Mouse (Mus musculus): ENCODE measurements around the gene Duoxa2. TPM values are rescaled to one million over a fixed set of nuclear protein-coding genes. Genes with fewer than 3 reads are reported as not detected.

Duoxa2 gene
- polyA plus RNA-seq, 1 experiment from 2014 or later: not detected

GRCm38 (mm10) chr2:122301081-122301920, 2.6 kb downstream of the Duoxa2 start:
- Histone ChIP-seq H3K4me3 (ENCODE audit: low read depth, low read length) (peak overlapping the region; percentile 34), H3K36me3 (ENCODE audit: insufficient read depth) (no peaks in the 10 kb centered on the region), H3K27me3 (ENCODE audit: insufficient read depth, low read length) (peaks cover 60% of the 10 kb centered on the region), H3K4me1 (ENCODE audit: insufficient read depth) (0 out of 2 replicates have a peak, but pooled peaks cover 6% of the 10 kb centered on the region), H3K27ac (ENCODE audit: low read depth) (no peak overlapping the region), H3K4me2 (peak overlapping the region; percentile 61), H3K9ac (no peak overlapping the region), H3K9me3 (ENCODE audit: low read depth, low read length) (no peaks in the 10 kb centered on the region)
- DNase-seq (peak; percentile 44), ATAC-seq (ENCODE audit: insufficient read depth) (0 out of 2 replicates have a peak, but pooled peaks have one; percentile 12)
- WGBS: 2% methylated on average over 48 of the region's 48 CpGs
- no peak for TF ChIP-seq CTCF (IDR thresholded peaks at IDR 0.05; ENCODE audit: low read depth)

GRCm38 (mm10) chr2:122301921-122302573, 3.3 kb downstream of the Duoxa2 start:
- Histone ChIP-seq H3K27ac (ENCODE audit: low read depth) (no peak overlapping the region), H3K9ac (no peak overlapping the region), H3K4me1 (ENCODE audit: insufficient read depth) (0 out of 2 replicates have a peak, but pooled peaks cover 6% of the 10 kb centered on the region), H3K27me3 (ENCODE audit: insufficient read depth, low read length) (peaks cover 55% of the 10 kb centered on the region), H3K4me2 (peak overlapping the region; percentile 61), H3K9me3 (ENCODE audit: low read depth, low read length) (no peaks in the 10 kb centered on the region), H3K36me3 (ENCODE audit: insufficient read depth) (no peaks in the 10 kb centered on the region), H3K4me3 (ENCODE audit: low read depth, low read length) (peak overlapping the region; percentile 34)
- no peak for TF ChIP-seq CTCF (IDR thresholded peaks at IDR 0.05; ENCODE audit: low read depth)
- ATAC-seq (ENCODE audit: insufficient read depth): no peak
- 9% methylated on average over 23 of the region's 23 CpGs for WGBS
- DNase-seq: no peak

- DNase-seq: peak; percentile 87
- H3K4me1 ChIP-seq (ENCODE audit: insufficient read depth): 0 out of 2 replicates have a peak, but pooled peaks cover 6% of the 10 kb centered on the region
- WGBS: 11% methylated on average over 9 of the region's 9 CpGs
Observed at GRCm38 (mm10) chr2:122302574-122303241, 4.0 kb downstream of the Duoxa2 start.

GRCm38 (mm10) chr2:122304544-122304943, 5.8 kb downstream of the Duoxa2 start:
- H3K27ac ChIP-seq (ENCODE audit: low read depth): no peak overlapping the region
- 84% methylated on average over 6 of the region's 6 CpGs for WGBS
- H3K4me3 ChIP-seq (ENCODE audit: low read depth, low read length): no peak overlapping the region
- DNase-seq: no peak
- no peaks in the 10 kb centered on the region for H3K9me3 ChIP-seq (ENCODE audit: low read depth, low read length)
- no peaks in the 10 kb centered on the region for H3K36me3 ChIP-seq (ENCODE audit: insufficient read depth)
- ATAC-seq (ENCODE audit: insufficient read depth): no peak
- TF ChIP-seq CTCF (IDR thresholded peaks at IDR 0.05; ENCODE audit: low read depth): no peak
- no peak overlapping the region for H3K9ac ChIP-seq
- no peak overlapping the region for H3K4me2 ChIP-seq
- no peaks in the 10 kb centered on the region for H3K4me1 ChIP-seq (ENCODE audit: insufficient read depth)
- peaks cover 38% of the 10 kb centered on the region for H3K27me3 ChIP-seq (ENCODE audit: insufficient read depth, low read length)

More at GRCm38 (mm10) chr2:122302574-122303241, 4.0 kb downstream of the Duoxa2 start:
- Histone ChIP-seq H3K4me2 (no peak overlapping the region), H3K9me3 (ENCODE audit: low read depth, low read length) (no peaks in the 10 kb centered on the region), H3K27ac (ENCODE audit: low read depth) (no peak overlapping the region), H3K9ac (no peak overlapping the region), H3K27me3 (ENCODE audit: insufficient read depth, low read length) (peaks cover 52% of the 10 kb centered on the region), H3K4me3 (ENCODE audit: low read depth, low read length) (no peak overlapping the region), H3K36me3 (ENCODE audit: insufficient read depth) (no peaks in the 10 kb centered on the region)
- ATAC-seq (ENCODE audit: insufficient read depth): 0 out of 2 replicates have a peak, but pooled peaks have one; percentile 33
- peak; percentile 75 for TF ChIP-seq CTCF (IDR thresholded peaks at IDR 0.05; ENCODE audit: low read depth)

GRCm38 (mm10) chr2:122305097-122305892, 6.6 kb downstream of the Duoxa2 start:
- H3K27me3 ChIP-seq (ENCODE audit: insufficient read depth, low read length): peaks cover 30% of the 10 kb centered on the region
- no peak for DNase-seq
- WGBS: 80% methylated on average over 16 of the region's 16 CpGs
- no peak overlapping the region for H3K4me3 ChIP-seq (ENCODE audit: low read depth, low read length)
- H3K27ac ChIP-seq (ENCODE audit: low read depth): no peak overlapping the region
- TF ChIP-seq CTCF (IDR thresholded peaks at IDR 0.05; ENCODE audit: low read depth): no peak
- ATAC-seq (ENCODE audit: insufficient read depth): no peak
- no peak overlapping the region for H3K9ac ChIP-seq
- no peak overlapping the region for H3K4me2 ChIP-seq
- H3K36me3 ChIP-seq (ENCODE audit: insufficient read depth): no peaks in the 10 kb centered on the region
- no peaks in the 10 kb centered on the region for H3K9me3 ChIP-seq (ENCODE audit: low read depth, low read length)
- no peaks in the 10 kb centered on the region for H3K4me1 ChIP-seq (ENCODE audit: insufficient read depth)

- Histone ChIP-seq H3K9me3 (ENCODE audit: low read depth, low read length) (no peaks in the 10 kb centered on the region), H3K36me3 (ENCODE audit: insufficient read depth) (no peaks in the 10 kb centered on the region), H3K4me3 (ENCODE audit: low read depth, low read length) (no peak overlapping the region), H3K9ac (no peak overlapping the region), H3K27me3 (ENCODE audit: insufficient read depth, low read length) (peaks cover 26% of the 10 kb centered on the region), H3K4me2 (no peak overlapping the region), H3K27ac (ENCODE audit: low read depth) (no peak overlapping the region), H3K4me1 (ENCODE audit: insufficient read depth) (no peaks in the 10 kb centered on the region)
- WGBS: 37% methylated on average over 4 of the region's 4 CpGs
- no peak for ATAC-seq (ENCODE audit: insufficient read depth)
- no peak for DNase-seq
- TF ChIP-seq CTCF (IDR thresholded peaks at IDR 0.05; ENCODE audit: low read depth): no peak
Observed at GRCm38 (mm10) chr2:122306184-122306583, 7.5 kb downstream of the Duoxa2 start.

Data from lung, embryonic 14.5 days (tissue).